Mouse (Mus musculus) gastrocnemius, adult 18-20 months (tissue): Measurements from ENCODE around the gene Slc39a11. TPM values are rescaled to one million over a fixed set of nuclear protein-coding genes. Genes with fewer than 3 reads are reported as not detected.

Experiments used
- DNase-seq: peaks from one replicate; pipeline ENCODE4 v3.0.0; 2021; ENCODE audit warnings: low spot score
- total RNA-seq, 2 experiments: library from RNA; stranded (reverse); gene quantifications; 2 replicates each; pipeline ENCODE4 v1.2.3; 2021

Slc39a11 gene
- total RNA-seq, 2 experiments from 2014 or later, result 1.5 to 2.4 TPM

- no peak for DNase-seq
Measured at GRCm38 (mm10) chr11:113510969-113511625, 138.8 kb downstream of the Slc39a11 start.

DNA sequence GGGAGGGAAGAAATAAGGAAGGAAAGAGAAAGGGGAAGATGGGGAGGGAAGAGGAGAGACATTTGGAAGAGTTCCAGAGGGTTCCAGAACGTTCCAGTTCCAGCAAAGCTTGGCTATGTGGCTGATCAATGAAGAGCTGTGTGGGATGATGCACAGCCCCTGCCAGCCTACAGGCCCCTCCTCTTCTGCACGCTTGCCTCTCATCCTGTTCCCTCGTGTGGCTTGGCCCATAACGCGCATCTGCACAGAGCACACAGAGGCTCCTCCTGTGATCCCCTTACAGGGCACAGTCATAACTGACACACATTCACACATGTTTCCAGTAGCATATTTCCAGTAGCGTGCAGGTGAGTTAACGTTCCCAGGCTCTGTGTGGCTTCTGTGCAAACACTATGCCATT is 139.6 kb downstream of the Slc39a11 start:
- no peak for DNase-seq

DNA sequence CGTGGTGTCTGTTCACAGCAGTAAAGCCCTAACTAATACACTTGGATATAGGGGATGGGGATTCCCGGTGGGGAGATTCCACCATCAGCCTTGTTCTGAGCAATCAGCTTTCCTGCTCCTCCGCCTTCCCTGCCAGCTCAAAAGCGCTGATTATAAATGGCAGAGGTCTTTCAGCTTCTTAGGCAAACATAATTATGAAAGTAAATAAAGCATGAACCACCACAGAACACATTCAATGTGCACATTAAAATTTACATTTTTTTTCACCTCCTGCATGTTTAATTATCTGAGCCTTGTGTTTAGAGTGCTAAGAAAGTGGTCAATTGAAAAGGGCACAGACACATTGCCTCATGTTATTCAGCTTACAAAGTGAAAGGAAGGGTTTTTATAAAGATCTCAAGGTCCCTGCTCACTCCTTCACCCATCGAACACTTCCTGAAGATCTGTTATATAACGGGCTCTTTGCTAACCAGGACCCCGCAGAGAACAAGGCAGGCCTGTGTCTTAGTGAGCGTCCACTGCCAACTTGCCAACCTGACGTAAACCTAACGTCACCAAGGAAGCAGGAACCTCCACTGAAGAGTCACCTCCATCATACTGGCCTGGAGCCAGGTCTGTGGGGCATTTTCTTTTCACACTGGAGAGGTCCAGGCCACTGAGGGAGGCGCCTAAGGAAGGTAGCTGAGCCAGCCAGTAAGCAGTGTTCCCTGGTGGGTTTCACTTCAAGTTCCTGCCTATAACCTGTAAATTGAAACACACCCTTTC is 142.0 kb downstream of the Slc39a11 start:
- DNase-seq, result no peak

DNA sequence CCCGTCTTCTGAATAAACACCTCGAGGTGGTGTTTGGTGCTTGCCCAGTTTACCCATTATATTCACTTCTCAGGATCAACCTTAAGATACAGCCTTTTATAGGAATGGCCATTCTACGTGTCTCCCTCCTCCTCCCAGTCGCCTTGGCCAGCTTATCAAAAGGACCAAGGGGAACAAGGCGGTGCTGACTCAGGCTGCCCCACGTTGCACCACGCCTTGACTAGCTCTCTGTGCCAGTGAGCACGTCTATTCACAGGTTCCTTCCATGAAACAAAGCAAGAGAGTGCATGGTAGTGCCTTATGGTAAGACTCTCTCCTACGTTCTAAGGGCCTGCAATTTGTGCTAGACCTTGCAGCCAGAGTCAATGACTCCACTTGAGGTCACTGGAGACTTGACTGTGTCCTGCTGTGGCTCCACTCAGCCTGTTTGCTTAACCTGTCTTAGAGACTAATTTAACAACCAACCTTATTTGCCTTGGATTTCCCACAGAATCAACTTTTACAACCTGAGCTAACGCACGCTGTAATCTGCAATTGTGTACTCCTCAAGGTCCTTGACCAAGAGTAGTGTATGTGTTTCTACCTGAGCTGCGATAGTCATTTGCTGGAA is 144.2 kb downstream of the Slc39a11 start:
- no peak for DNase-seq

- no peak for DNase-seq
Measured at GRCm38 (mm10) chr11:113504459-113505062, 145.3 kb downstream of the Slc39a11 start.

DNA sequence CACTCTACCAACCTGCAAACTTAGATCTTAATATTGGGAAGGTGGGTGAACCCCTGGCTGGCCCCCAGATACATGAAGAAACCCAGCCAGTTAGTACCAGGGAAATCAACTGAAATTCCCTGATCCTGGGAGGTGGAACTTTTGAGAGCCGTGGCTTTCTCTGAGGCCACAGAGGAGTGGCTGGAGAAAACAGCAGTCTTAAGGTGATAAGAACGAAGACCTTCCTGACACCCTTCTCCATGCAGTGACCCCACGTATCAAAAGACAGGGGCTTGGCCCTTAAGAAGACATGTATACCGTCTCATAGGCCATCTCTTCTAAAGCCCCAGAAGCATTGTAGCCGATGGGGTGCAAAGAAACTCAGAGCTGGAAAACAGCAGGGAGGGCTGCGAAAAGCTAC is 146.9 kb downstream of the Slc39a11 start:
- no peak for DNase-seq

DNA sequence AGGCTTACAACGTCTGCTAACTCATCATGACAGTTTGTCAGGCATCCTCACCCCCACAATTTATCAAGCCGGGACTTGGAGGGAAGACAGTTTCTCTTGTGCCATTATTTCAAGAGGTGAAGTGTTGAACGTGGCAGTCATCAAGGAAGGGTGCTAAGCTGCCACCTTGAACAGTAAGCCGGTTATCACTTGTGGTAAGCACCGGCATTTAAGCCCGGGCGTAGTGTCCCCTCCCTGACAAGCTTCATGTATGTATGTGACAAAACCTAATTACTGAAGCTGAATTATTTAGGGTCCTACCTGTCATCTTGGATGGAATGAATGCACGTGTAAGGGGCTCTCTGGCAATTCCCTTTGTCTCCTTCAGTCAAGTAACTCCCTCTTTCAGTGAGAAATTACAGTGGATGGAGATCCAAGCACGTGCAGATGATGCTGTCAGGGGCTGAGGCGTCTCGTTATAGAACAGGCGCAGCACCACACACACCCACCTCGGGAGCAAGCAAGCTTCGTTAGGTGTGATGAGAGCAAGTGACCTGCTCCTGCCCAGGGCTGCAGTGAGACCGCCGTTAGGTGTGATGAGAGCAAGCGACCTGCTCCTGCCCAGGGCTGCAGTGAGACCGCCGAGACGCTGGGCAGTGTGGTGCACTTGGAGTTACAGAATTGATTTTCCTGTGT is 149.1 kb downstream of the Slc39a11 start:
- DNase-seq, result no peak

DNA sequence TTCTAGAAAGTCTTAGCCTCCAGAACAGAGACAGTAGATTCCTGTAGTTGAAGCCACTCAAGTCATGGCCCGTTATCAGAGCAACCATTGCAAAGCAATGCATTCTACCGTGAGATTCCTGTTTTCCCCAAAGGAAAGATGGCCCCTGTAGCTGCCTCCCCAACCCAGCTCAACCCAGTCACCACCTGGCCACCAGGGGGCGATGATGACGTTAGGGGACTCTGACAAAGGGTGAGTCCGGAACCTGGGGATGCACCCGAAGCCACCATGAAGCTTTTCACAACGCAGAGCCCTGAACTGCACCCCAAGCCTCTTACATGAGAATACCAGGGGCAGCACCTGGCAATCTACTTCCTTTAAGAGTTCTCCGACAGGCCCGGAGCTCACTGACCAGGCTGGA is 151.0 kb downstream of the Slc39a11 start:
- no peak for DNase-seq

- DNase-seq, result no peak
Measured at GRCm38 (mm10) chr11:113494021-113494546, 155.8 kb downstream of the Slc39a11 start.

GRCm38 (mm10) chr11:113490530-113491520 is 159.1 kb downstream of the Slc39a11 start:
- DNase-seq, result no peak

DNA sequence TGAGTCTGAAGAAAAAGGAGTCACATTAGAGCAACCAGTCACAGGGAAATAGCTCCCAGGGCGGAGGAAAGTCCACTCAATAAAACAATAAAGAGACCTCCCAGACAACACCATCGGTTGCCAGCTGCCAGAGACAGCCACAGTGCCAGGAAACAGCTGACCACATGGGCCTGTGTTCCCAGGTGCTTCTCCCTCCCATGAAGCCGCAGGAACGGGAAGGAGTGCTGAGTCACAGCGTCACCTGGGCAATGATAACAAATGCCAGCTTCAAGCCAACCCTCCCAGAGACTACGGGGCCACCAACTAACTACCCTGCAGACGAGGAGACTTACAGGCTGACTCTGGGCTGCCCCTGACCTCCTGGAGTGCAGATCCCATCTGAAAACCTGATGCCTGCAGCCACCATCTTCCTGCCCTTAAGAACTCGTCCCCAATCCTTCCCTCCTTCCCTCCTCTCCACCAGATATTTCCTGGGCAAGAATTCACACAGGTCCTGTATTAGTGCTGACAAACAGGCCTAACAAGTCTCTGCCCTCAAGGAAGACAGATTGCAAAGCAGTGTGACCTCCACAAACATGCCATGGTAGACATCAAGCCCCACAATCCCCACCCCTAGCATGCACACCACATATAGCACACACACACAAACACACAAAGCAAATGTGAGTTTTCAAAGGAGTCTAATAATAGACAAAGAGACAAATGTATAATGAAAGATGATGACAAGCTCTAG is 162.1 kb downstream of the Slc39a11 start:
- no peak for DNase-seq

DNA sequence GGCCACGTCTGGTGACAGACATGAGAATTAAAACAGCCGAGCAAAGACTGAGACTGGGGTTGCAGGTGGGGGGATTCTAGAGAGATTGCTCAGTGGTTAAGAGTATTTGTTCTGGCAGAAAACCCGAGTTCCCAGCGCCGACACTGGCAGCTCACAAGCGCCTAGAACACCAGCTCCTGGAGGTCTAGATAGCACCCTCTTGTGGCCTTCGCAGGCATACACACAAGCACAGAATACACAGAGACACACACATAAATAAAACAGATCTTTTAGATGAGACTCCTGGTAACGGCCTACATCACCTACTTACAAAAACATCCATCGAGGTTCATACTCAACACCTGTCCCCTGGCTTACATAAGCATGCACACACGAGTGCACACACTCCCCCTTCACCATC is 165.8 kb downstream of the Slc39a11 start:
- no peak for DNase-seq

DNA sequence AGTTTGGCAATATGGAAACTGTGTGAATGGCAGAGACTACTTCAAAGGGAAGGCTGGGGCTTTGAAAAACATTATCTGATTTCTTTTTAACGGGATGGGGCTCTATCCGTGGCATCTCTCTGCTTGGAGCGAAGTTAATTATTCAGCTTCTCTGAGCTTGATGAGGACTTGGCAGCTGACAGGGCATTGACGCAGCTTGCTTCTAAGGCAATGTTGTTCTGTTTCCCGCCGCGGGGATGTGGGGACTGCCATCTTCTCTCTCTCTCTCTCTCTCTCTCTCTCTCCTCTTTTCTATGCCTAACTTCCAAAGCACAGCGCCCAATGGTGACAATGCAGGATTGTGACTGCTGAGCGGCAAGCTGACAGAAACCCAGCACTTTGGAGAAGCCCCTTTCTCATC is 172.3 kb downstream of the Slc39a11 start:
- DNase-seq, result no peak

DNA sequence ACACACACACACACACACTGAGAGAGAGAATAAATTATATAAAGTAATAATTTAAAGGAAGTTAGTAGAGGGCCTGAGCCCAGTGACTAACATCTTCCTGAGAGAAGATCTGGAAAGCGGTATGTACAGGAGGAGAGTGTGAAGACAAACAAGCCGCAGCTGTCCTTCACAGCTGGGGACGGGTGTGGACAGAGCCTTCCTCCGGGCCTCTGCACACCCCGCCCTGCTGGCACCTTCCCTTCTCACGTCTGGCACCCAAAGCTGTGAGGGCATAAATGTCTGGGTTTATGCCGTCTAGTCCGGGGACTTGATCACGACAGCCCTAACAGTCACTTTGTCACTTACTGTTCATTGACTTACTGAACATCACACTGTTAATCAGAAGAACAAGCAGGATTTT is 173.2 kb downstream of the Slc39a11 start:
- DNase-seq, result no peak

GRCm38 (mm10) chr11:113475491-113475890 is 174.4 kb downstream of the Slc39a11 start:
- DNase-seq, result no peak

GRCm38 (mm10) chr11:113473998-113474534 is 175.8 kb downstream of the Slc39a11 start:
- DNase-seq, result no peak

- no peak for DNase-seq
Measured at GRCm38 (mm10) chr11:113471936-113472335, 177.9 kb downstream of the Slc39a11 start.

- DNase-seq, result no peak
Measured at GRCm38 (mm10) chr11:113469919-113470785, 179.7 kb downstream of the Slc39a11 start.
